Mouse (Mus musculus) inflammation-experienced regulatory T-cells, adult 6 months (primary cell): Measurements from ENCODE around the gene Ccdc77. TPM values are rescaled to one million over a fixed set of nuclear protein-coding genes. Genes with fewer than 3 reads are reported as not detected.
"Not testable (repeated sequence)": the region's sequence is repeated elsewhere in the genome, so short reads cannot be mapped to it uniquely, and the experiment has no call there.

ENCODE experiments used
- ATAC-seq: one replicate; pipeline ENCODE4 v1.8.0; 2017
- polyA plus RNA-seq, 3 experiments: library from polyadenylated mRNA; unstranded; fragments of 100-300 nt; shearing (Covaris generic); gene quantifications; one replicate each; pipeline ENCODE4 v1.2.1; 2017

Ccdc77 gene
- polyA plus RNA-seq, 3 experiments from 2014 or later = 9.6 to 11.5 (median 10.6) TPM

- no peak for ATAC-seq
Measured at GRCm38 (mm10) chr6:120309787-120310186, 54.4 kb downstream of the Ccdc77 start.

- no peak for ATAC-seq
Measured at GRCm38 (mm10) chr6:120309338-120309737, 54.8 kb downstream of the Ccdc77 start.

- ATAC-seq = no peak
Measured at GRCm38 (mm10) chr6:120306859-120307594, 57.1 kb downstream of the Ccdc77 start.

GRCm38 (mm10) chr6:120302755-120303316, 61.3 kb downstream of the Ccdc77 start:
- ATAC-seq = no peak

- ATAC-seq = no peak
Measured at GRCm38 (mm10) chr6:120301137-120301536, 63.0 kb downstream of the Ccdc77 start.

- not testable (repeated sequence) for ATAC-seq
Measured at GRCm38 (mm10) chr6:120296589-120296988, 67.6 kb downstream of the Ccdc77 start.

GRCm38 (mm10) chr6:120294785-120295133, 69.4 kb downstream of the Ccdc77 start:
- no peak for ATAC-seq

- peak; percentile 54 for ATAC-seq
Measured at GRCm38 (mm10) chr6:120294056-120294784, 70.0 kb downstream of the Ccdc77 start, which contains the start of the genes D330020A13Rik and B4galnt3. Gene D330020A13Rik, plus strand, starts transcription at chr6:120294364. Gene B4galnt3, minus strand, starts transcription at chr6:120294559.

- ATAC-seq = no peak
Measured at GRCm38 (mm10) chr6:120291396-120292009, 72.7 kb downstream of the Ccdc77 start.

- ATAC-seq = no peak
Measured at GRCm38 (mm10) chr6:120289430-120289829, 74.7 kb downstream of the Ccdc77 start.

GRCm38 (mm10) chr6:120288541-120288940, 75.6 kb downstream of the Ccdc77 start:
- ATAC-seq = no peak

GRCm38 (mm10) chr6:120287279-120287678, 76.9 kb downstream of the Ccdc77 start:
- ATAC-seq = no peak

GRCm38 (mm10) chr6:120276874-120277449, 87.2 kb downstream of the Ccdc77 start:
- ATAC-seq = no peak

GRCm38 (mm10) chr6:120275301-120275700, 88.9 kb downstream of the Ccdc77 start:
- ATAC-seq = no peak

GRCm38 (mm10) chr6:120274887-120275286, 89.3 kb downstream of the Ccdc77 start:
- ATAC-seq = no peak

Other genes with a start within 250 kb of the Ccdc77 start
- gene D330020A13Rik, start 70.0 kb downstream of the Ccdc77 start, polyA plus RNA-seq = not detected
- under 1 TPM in 1 of 3 experiments, not detected in 2; 0.19 TPM for gene B4galnt3, start 69.8 kb downstream of the Ccdc77 start, polyA plus RNA-seq
- gene Kdm5a, start 250 bp downstream of the Ccdc77 start, polyA plus RNA-seq = 10 to 100 TPM; 67.6 to 97.2 (median 82.3) TPM
- gene Il17ra, start 98.9 kb upstream of the Ccdc77 start, polyA plus RNA-seq = 10 to 100 TPM in 2 of 3 experiments, 1 to 10 TPM in 1; 9.7 to 27.4 (median 25.2) TPM
- gene Tmem121b, start 129.4 kb upstream of the Ccdc77 start, polyA plus RNA-seq = under 1 TPM in 2 of 3 experiments, not detected in 1; 0.41 to 0.56 TPM
- gene Hdhd5, start 166.9 kb upstream of the Ccdc77 start, polyA plus RNA-seq = 10 to 100 TPM; 24.6 to 38.9 (median 33.1) TPM